Mouse (Mus musculus) small intestine, adult 2 months (tissue): ENCODE data around the gene Susd3.

Experiments
- CTCF ChIP-seq: fragments of 200-500 bp; IDR thresholded peaks from 2 replicates; pipeline ENCODE4 v1.5.1; 2012; ENCODE audit warnings: low read depth, mild to moderate bottlenecking, control low read depth, inconsistent platforms, low read length, moderate library complexity, mixed read lengths; ENCODE audit not compliant: insufficient replicate concordance, insufficient read length; ENCODE audit errors: extremely low read depth
- POLR2A ChIP-seq: fragments of 200-500 bp; IDR thresholded peaks from 2 replicates; pipeline ENCODE4 v1.6.1; 2012; ENCODE audit warnings: low read depth, mild to moderate bottlenecking, control low read depth, inconsistent platforms, low read length, moderate library complexity

- TF ChIP-seq CTCF (no peak), POLR2A (no peak)
These were observed 47.8 kb downstream of the Susd3 start for GRCm38 (mm10) chr13:49200688-49201087.
